Comparison of ENCODE assay signal across 16 mouse cellular contexts in genomic region chr2:17413496-17414268, GRCm38 (mm10).
DNase-seq lines count a peak whose midpoint lies in the region; ATAC-seq and TF ChIP-seq lines count a peak whose summit lies in the region.
"Had no signal": no experiment of that assay in that cellular context is flagged by ENCODE, and none has a peak within 500 bp of the region (broad histone marks: within the 10 kb centered on the region; RNA-seq: fewer than 3 reads in every experiment).

No protein-coding gene starts in this region.

- TF ChIP-seq EP300 in heart, adult 2 months (IDR thresholded peaks at IDR 0.05; ENCODE audit: insufficient read depth, low read depth, low read length) = no peak

- no peak overlapping the region for H3K9ac ChIP-seq in hindbrain, embryonic 13.5 days
- H3K9ac ChIP-seq in hindbrain, embryonic 16.5 days (ENCODE audit: low read depth, low read length) = no peak overlapping the region
- no peak overlapping the region for H3K9ac ChIP-seq in forebrain, embryonic 14.5 days (ENCODE audit: low read length)
- H3K9ac ChIP-seq in heart, adult 2 months (ENCODE audit: low read depth, low read length) = no peak overlapping the region
- H3K9ac ChIP-seq: embryonic facial prominence, embryonic 13.5 days; forebrain, embryonic 15.5 days; liver, embryonic 15.5 days had no signal

- H3K4me1 ChIP-seq in hindbrain, embryonic 13.5 days (replicated peaks) = no peaks in the 10 kb centered on the region
- no peaks in the 10 kb centered on the region for H3K4me1 ChIP-seq in hindbrain, embryonic 10.5 days (replicated peaks)
- H3K4me1 ChIP-seq in cerebellum, adult 2 months (ENCODE audit: control insufficient read depth, insufficient read depth, low read length) = 0 out of 2 replicates have a peak, but pooled peaks cover 2% of the 10 kb centered on the region
- H3K4me1 ChIP-seq in hindbrain, embryonic 16.5 days (ENCODE audit: control insufficient read depth, insufficient read depth, low read depth, low read length) = no peaks in the 10 kb centered on the region
- no peaks in the 10 kb centered on the region for H3K4me1 ChIP-seq in forebrain, embryonic 14.5 days (ENCODE audit: control insufficient read depth, insufficient read depth, low read length)
- no peaks in the 10 kb centered on the region for H3K4me1 ChIP-seq in heart, adult 2 months (ENCODE audit: control insufficient read depth, insufficient read depth, low read length)
- H3K4me1 ChIP-seq: embryonic facial prominence, embryonic 13.5 days; forebrain, embryonic 15.5 days; liver, embryonic 15.5 days had no signal

- H3K4me2 ChIP-seq in hindbrain, embryonic 13.5 days = no peak overlapping the region
- no peak overlapping the region for H3K4me2 ChIP-seq in hindbrain, embryonic 16.5 days (ENCODE audit: low read length)
- no peak overlapping the region for H3K4me2 ChIP-seq in forebrain, embryonic 14.5 days (ENCODE audit: low read length)
- H3K4me2 ChIP-seq: embryonic facial prominence, embryonic 13.5 days; forebrain, embryonic 15.5 days; liver, embryonic 15.5 days had no signal

- H3K79me2 ChIP-seq in heart, adult 2 months (replicated peaks; ENCODE audit: control insufficient read depth, insufficient read depth, low read length) = no peaks in the 10 kb centered on the region

- ATAC-seq in hindbrain, embryonic 13.5 days (ENCODE audit: low FRiP score) = 0 out of 2 replicates have a peak, but pooled peaks have one; percentile 43
- peak; percentile 77; the same call in 1 of the 2 replicates for ATAC-seq in hindbrain, embryonic 16.5 days
- ATAC-seq in forebrain, embryonic 14.5 days = no peak
- ATAC-seq in megakaryocyte, adult 5-6 weeks (ENCODE audit: poor library complexity, severe bottlenecking) = no peak
- ATAC-seq: activated CD4-positive, CD25-positive, alpha-beta regulatory T cell, adult 4 months; forebrain, embryonic 15.5 days had no signal

- WGBS in hindbrain, embryonic 13.5 days = 71% methylated on average over 8 of the region's 8 CpGs
- WGBS in hindbrain, embryonic 10.5 days = 75% methylated on average over 8 of the region's 8 CpGs
- WGBS in cerebellum, adult 2 months = 60% methylated on average over 8 of the region's 8 CpGs
- 64% methylated on average over 8 of the region's 8 CpGs for WGBS in hindbrain, embryonic 16.5 days
- WGBS in forebrain, embryonic 14.5 days = 66% methylated on average over 8 of the region's 8 CpGs
- WGBS in heart, adult 2 months = 71% methylated on average over 8 of the region's 8 CpGs

- no peak overlapping the region for H3K4me3 ChIP-seq in hindbrain, embryonic 13.5 days
- H3K4me3 ChIP-seq in hindbrain, embryonic 10.5 days = no peak overlapping the region
- H3K4me3 ChIP-seq in cerebellum, adult 2 months (replicated peaks; ENCODE audit: insufficient read depth, low read depth, low read length) = no peak overlapping the region
- H3K4me3 ChIP-seq in hindbrain, embryonic 16.5 days (ENCODE audit: low read length) = no peak overlapping the region
- no peak overlapping the region for H3K4me3 ChIP-seq in forebrain, embryonic 14.5 days (ENCODE audit: low read depth, low read length)
- no peak overlapping the region for H3K4me3 ChIP-seq in heart, adult 2 months
- H3K4me3 ChIP-seq: embryonic facial prominence, embryonic 13.5 days; forebrain, embryonic 15.5 days; liver, embryonic 15.5 days had no signal

- H3K27me3 ChIP-seq in hindbrain, embryonic 13.5 days = no peaks in the 10 kb centered on the region
- H3K27me3 ChIP-seq in hindbrain, embryonic 10.5 days (ENCODE audit: insufficient read depth, poor library complexity, severe bottlenecking) = no peaks in the 10 kb centered on the region
- H3K27me3 ChIP-seq in cerebellum, adult 2 months (ENCODE audit: control insufficient read depth, insufficient read depth, low read length) = no peaks in the 10 kb centered on the region
- H3K27me3 ChIP-seq in hindbrain, embryonic 16.5 days (replicated peaks; ENCODE audit: control insufficient read depth, insufficient read depth, low read length) = no peaks in the 10 kb centered on the region
- H3K27me3 ChIP-seq in forebrain, embryonic 14.5 days (replicated peaks; ENCODE audit: control insufficient read depth, insufficient read depth, low read length) = no peaks in the 10 kb centered on the region
- H3K27me3 ChIP-seq in heart, adult 2 months (ENCODE audit: control insufficient read depth, insufficient read depth, low read length) = no peaks in the 10 kb centered on the region
- H3K27me3 ChIP-seq: embryonic facial prominence, embryonic 13.5 days; forebrain, embryonic 15.5 days; liver, embryonic 15.5 days had no signal

- DNase-seq in hindbrain, embryonic 10.5 days (ENCODE audit: low spot score) = no peak
- peak; percentile 12 to 52 for DNase-seq in cerebellum, adult 2 months
- peak; percentile 20 to 32 for DNase-seq in thymus, adult 18-20 months
- DNase-seq in forebrain, embryonic 14.5 days (ENCODE audit: low spot score) = no peak
- no peak for DNase-seq in heart, adult 2 months
- DNase-seq: heart, postnatal 10 days; kidney, adult 8-10 months; spleen, adult 18-20 months had no signal

- H3K27ac ChIP-seq in hindbrain, embryonic 13.5 days = no peak overlapping the region
- H3K27ac ChIP-seq in hindbrain, embryonic 10.5 days = no peak overlapping the region
- no peak overlapping the region for H3K27ac ChIP-seq in cerebellum, adult 2 months (ENCODE audit: insufficient read depth, low read length)
- H3K27ac ChIP-seq in hindbrain, embryonic 16.5 days (ENCODE audit: low read depth, low read length) = no peak overlapping the region
- H3K27ac ChIP-seq in forebrain, embryonic 14.5 days (ENCODE audit: low read depth, low read length) = no peak overlapping the region
- no peak overlapping the region for H3K27ac ChIP-seq in heart, adult 2 months
- H3K27ac ChIP-seq: embryonic facial prominence, embryonic 13.5 days; forebrain, embryonic 15.5 days; liver, embryonic 15.5 days; macrophage had no signal

- H3K9me3 ChIP-seq in hindbrain, embryonic 13.5 days = no peaks in the 10 kb centered on the region
- no peaks in the 10 kb centered on the region for H3K9me3 ChIP-seq in hindbrain, embryonic 10.5 days
- no peaks in the 10 kb centered on the region for H3K9me3 ChIP-seq in hindbrain, embryonic 16.5 days (ENCODE audit: control insufficient read depth, low read length)
- H3K9me3 ChIP-seq in forebrain, embryonic 14.5 days (replicated peaks; ENCODE audit: control insufficient read depth, low read length) = no peaks in the 10 kb centered on the region
- H3K9me3 ChIP-seq: embryonic facial prominence, embryonic 13.5 days; forebrain, embryonic 15.5 days; liver, embryonic 15.5 days had no signal

- no peaks in the 10 kb centered on the region for H3K36me3 ChIP-seq in hindbrain, embryonic 13.5 days
- no peaks in the 10 kb centered on the region for H3K36me3 ChIP-seq in hindbrain, embryonic 10.5 days
- H3K36me3 ChIP-seq in hindbrain, embryonic 16.5 days (ENCODE audit: control insufficient read depth, insufficient read depth, low read length) = no peaks in the 10 kb centered on the region
- no peaks in the 10 kb centered on the region for H3K36me3 ChIP-seq in forebrain, embryonic 14.5 days (ENCODE audit: control insufficient read depth, insufficient read depth, low read length)
- H3K36me3 ChIP-seq in heart, adult 2 months (ENCODE audit: control insufficient read depth, insufficient read depth, low read length) = no peaks in the 10 kb centered on the region
- H3K36me3 ChIP-seq: embryonic facial prominence, embryonic 13.5 days; forebrain, embryonic 15.5 days; liver, embryonic 15.5 days had no signal

- no peak for TF ChIP-seq POLR2A in cerebellum, adult 2 months (IDR thresholded peaks at IDR 0.05; ENCODE audit: borderline replicate concordance, insufficient read depth, low read length)
- no peak for TF ChIP-seq POLR2A in heart, adult 2 months (IDR thresholded peaks at IDR 0.05; ENCODE audit: insufficient read depth, low read depth, low read length)

- intact Hi-C loops in heart, adult 2 months (cut with DNase I) = loop anchor here (10.0 kb wide), 1 partner anchor 1259 kb away; no protein-coding TSS in a partner anchor

- no peak for TF ChIP-seq CTCF in cerebellum, adult 2 months (IDR thresholded peaks at IDR 0.05; ENCODE audit: borderline replicate concordance, insufficient read depth, low read depth, low read length)
- TF ChIP-seq CTCF in heart, adult 2 months (IDR thresholded peaks at IDR 0.05) = no peak

Comparison
In these comparisons a context has a peak if more than half of its experiments do, and no peak if none do; other contexts are left out.
1. ATAC-seq: peak in hindbrain, embryonic 13.5 days (single experiment) and hindbrain, embryonic 16.5 days (single experiment); none in forebrain, embryonic 14.5 days (single experiment) and megakaryocyte, adult 5-6 weeks (single experiment).
2. DNase-seq: peak in cerebellum, adult 2 months (2 of 2) and thymus, adult 18-20 months (2 of 2); none in hindbrain, embryonic 10.5 days (single experiment), forebrain, embryonic 14.5 days (single experiment) and heart, adult 2 months (0 of 2).